Mouse (Mus musculus) stomach, postnatal 0 days (tissue): ENCODE measurements around the gene Chd3.

ENCODE experiments used
- CTCF ChIP-seq: IDR thresholded peaks from 2 replicates; pipeline ENCODE4 v1.5.1; 2016; ENCODE audit warnings: antibody characterized with exemption, low read depth, mild to moderate bottlenecking, moderate library complexity
- EP300 ChIP-seq: optimal IDR thresholded peaks from 2 replicates; pipeline ENCODE3; 2016; ENCODE audit warnings: antibody characterized with exemption

DNA sequence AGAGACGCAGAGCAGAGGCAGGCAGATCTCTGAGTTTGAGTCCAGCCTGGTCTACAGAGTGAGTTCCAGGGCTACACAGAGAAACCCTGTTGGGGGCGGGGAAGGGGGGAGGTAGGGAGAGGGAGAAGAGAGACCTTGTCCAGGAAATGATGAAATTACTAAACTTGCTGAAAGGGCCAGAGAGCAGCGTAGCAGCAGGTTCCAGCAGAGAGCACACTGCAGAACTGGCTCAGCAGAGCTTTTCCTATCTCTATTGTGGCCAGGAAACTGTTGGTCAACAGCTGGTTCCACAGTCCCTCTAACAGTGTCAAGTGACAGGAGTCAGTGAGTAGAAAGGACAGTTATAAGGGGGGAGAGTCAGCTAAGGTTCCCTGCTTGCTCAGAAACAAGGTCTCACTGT is 10.4 kb upstream of the Chd3 start:
- no peak for TF ChIP-seq CTCF
- TF ChIP-seq EP300: no peak
